Mouse (Mus musculus) lung, postnatal 36 days (tissue): ENCODE measurements around the gene Cpb2.

Experiments used
- DNase-seq: peaks from one replicate; pipeline ENCODE4 v3.0.0; 2022; ENCODE audit warnings: mixed read lengths

Gene Cpb2

DNA sequence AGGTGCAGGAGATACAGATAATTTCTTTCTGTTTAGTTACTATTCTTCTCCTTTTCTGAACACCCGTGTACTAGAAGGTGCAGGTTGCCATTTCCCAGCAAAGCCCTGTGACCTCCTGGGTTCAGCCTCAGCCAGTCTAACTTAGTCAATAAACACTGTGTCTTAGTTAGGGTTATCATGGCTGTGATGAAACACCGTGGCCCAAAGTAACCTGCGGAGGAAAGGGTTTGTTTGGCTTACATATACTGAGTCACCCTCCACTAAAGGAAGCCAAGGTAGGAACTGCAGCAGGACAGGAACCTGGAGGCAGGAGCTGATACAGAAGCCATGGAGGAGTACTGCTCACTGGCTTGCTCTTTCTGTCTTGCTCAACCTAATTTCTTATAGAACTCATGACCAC, 8.3 kb downstream of the Cpb2 start:
- no peak for DNase-seq

DNA sequence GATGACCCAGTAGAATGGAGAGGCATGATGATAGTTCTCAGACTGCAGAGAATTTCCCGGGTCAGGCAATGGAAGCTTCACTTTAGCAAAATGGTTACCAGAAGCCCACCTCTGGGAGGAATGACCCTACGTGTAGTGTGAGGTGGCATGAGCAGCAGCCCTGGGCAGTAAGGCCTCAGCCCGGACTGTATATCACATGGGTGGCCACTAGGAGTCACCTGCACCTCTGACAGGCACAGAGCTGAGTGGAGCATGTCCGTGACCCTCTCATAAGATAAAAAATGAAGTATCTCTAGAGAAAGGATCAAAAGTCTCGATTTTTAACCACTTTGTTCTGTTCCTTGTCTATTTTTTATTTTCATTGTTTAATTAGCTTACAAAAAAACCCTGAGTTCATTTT, 14.4 kb downstream of the Cpb2 start:
- peak; percentile 15 for DNase-seq

DNA sequence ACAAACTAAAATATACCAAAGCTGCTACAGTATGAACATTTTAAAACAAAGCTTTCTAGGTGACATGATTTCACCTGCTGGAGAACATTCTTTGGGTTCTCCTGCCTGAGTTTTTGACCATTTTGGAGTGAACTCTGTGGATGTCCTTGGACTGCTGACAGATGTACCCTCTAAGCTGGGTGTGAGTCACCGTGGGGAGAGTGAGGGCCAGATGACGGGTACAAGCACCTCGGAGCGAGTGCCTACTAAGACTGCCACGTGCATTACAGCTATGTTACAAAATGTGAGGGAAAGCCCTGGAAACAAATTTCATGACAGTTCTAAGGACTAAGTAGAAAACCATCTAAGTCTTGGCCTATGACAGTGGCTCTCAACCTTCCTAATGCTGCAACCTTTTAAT, 27.4 kb downstream of the Cpb2 start:
- DNase-seq = no peak

DNA sequence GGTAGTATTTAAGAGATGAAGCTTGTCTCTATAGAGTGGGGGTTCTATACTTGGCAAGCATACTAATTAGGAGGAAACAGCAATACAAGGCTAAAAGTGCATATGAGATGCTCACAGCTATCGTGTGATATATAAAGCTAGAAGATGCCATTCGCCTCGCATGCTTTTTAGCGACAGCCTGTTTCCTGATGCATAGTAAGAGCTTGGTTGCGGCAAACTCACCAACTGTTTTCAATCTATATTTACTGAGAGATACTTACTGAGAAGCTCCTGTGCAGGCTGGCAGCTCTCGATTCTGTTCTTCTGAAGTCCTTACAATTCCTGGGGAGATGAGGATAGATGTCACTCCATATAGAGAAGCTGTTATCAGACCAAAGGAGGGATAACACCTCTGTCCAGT, 37.6 kb downstream of the Cpb2 start:
- DNase-seq = no peak

DNA sequence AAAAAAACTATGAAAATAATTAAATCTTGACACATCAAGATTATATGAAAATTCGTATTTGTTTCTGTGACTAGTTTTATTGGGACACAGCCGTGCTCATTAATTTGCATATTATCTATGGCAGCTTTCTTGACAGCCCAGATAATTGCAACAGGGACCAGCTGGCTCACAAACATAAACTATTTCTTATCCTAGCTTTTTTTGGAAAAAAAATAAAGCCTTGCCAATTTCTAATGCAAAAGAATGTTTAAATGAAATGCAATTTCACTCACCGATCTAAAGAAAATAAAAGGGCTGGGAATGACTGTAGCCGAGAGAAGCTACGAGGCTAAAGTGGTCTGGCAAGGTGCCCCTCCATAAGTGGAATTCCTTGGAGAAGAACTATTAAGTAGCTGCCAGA, 38.3 kb downstream of the Cpb2 start:
- DNase-seq = no peak

DNA sequence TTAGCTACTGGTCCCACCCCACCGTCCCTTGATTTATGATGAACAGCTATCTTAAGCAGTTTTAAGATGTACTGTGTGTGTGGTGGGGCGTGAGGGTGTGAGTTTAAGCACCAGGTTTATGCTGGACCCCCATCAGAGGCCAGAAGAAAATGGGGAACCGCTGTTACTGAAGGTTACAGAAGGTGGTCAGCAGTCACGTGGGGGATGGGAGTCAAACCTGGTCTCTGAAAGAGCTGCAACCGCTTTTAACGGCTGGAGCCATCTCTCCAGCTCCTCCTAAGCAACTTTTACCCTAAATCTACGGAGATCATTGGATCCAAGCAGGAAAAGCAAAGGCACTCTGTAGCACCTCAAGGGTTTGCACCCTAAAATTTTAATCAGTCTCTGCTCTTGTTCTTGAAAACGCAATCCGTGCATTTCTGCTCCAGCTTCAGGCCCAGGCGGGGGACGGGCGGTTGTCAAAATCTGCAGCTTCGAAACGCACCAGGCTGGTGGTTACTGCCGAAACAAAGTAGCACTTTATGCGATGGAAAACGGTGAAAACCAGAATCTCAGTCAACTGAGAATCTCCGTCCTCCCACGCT, 41.6 kb downstream of the Cpb2 start:
- DNase-seq = no peak

DNA sequence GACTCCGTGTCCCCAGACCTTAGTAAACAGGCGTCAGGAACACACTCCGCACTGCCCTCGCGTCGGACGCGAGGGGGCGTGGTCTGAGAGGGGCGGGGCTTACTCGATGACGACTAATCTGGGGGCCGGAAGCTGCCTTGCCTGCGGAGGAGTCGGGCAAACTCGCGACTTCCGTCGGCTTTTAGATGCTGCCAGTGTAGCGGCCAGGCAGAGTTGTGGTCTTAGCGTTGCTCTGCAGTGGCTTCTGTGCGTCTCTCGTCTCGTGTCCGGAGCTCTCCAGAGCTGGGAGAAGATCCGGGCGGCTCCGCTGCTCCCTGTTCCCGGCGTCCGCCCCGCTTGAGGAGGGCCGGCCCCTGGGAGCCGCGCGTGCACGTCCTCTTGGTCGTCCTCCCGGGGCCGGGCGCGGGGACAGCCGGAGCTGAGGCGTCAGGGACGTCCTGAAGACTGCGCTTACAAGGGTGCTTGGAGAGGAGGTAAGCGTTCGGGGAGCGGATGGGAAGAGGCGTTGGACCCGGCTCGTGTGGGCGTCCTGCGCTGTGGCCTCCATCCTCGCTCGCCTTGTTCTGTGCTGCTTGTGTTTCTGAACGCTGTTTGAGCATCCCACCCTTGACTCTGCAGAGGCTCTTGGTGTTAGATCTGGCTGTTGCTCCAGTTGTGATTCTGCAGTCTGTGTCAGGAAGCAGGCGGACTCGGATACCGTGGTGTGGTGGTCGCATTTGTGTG, 42.3 kb downstream of the Cpb2 start, which contains the start of gene Zc3h13:
TSS of gene Zc3h13 (plus strand) at position 181 of the 723 bp plus-strand sequence.
- DNase-seq = peak; percentile 96

DNA sequence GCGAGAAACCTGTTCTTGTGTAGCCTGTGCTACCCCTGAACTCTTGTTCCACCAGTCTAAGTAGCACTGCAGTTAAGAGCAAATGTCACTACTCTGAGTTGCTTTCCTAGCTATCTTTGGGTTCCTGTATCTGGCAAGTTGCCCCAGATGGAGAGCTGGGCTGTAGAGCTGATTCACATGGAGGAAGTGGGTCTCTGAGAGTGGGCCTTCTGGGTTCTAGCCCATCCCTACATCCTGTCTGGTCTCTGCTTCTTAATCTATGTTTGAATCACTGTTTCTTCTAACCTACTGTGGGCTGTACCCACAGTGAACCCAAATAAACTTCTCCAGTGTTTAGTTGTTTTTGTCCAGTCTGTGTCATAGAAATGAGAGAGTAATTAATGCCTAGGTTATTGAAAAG, 59.0 kb downstream of the Cpb2 start:
- no peak for DNase-seq

DNA sequence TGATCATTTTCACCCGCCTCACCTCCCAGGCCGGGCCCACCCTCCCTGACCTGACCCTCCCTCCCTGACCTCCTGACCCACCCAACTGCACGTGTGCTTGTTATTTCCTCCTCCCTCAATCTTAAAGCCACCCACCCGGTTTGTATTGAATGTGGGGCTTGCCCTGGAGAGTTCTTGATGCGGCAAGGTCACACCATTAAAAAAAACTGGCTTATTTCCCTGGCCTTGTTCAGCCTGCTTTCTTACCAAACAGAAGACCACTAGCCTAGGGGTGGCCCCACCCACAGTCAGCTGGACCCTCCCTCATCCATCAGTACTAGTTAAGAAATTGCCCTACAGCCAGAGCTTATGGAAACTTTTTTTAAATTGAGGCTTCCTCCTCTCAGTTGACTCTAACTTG, 61.7 kb downstream of the Cpb2 start:
- DNase-seq = no peak

DNA sequence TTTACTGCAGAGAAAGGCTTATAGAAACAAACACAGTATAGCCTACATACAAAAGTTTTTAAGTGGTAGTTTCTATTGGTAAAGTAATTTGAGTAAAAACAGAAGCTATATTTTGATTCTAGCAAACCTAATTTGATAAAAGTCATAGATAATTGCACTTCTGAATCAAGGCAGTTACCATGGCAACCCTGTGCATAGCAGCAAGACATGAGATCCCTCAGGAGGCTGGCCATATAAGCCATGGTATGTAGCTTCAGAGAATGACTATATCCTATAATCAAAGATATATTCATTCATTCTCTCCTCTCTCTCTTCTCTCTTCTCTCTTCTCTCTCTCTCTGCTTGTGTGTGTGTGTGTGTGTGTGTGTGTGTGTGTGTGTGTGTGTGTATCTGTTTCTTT, 65.8 kb downstream of the Cpb2 start:
- no peak for DNase-seq

DNA sequence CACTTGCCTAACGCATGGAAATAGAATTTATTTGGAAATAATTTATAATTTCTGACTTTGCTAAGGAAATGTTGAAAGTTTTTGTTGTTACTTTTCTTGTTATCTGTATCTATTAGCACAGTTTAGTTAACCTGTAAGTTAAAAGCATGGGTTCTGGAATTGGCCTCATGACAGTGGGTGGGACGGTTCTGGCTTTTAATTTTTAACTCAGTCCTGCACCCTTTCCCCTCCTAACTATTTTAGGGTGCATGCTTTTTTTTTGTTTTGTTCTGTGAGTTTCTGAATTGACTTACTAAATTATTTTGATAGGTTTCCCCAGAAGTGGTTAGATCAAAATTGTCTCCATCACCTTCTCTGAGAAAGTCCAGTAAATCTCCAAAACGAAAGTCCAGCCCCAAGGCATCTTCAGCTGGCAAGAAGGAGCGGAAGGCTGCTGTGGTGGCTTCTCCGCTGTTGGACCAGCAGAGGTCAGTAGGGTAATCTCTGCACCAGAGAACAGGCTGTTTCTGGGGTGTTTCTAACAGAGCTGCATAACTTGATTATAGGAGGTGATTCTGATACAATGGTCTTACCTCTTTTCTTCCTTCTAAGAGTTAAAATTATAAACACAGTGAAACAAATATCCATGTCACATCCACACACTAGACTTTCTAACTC, 67.4 kb downstream of the Cpb2 start:
- no peak for DNase-seq

DNA sequence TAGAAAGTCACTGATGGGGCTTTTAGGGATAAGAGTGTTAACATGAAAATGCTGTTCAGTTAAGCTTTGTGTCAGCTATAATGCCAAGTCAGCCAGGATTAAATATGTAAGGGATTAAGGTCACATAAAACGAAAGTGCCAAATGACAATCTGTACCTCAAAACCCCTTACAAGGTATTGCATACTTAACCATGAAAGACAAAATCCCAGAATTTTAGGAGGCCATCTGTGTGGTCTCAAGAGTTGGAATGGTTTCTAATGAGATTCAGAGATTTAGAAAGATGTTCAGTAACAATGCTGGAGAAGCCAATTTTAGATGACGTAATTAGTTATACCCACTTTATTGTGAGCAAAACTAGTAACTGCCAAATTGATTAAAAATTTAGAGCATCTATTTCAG, 72.4 kb downstream of the Cpb2 start:
- no peak for DNase-seq

DNA sequence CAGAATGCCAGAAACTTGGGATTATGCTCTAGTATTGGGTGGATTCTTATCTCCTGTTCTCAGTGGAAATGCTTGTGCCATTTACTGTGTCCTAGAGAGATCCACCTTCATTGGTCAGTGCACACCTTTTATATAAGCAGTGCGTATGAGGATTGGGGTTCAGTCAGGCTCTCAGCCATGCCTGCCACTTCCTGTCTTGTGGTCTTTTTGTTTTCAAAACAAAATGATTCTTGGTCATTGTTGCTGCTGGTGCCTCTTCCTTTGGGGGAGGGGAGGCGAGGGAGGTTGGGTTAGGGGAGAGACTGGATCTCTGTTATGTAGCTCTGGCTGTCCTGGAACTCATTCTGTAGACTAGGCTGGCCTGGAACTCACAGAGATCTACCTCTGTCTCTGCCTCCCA, 76.6 kb downstream of the Cpb2 start:
- DNase-seq = peak; percentile 1

DNA sequence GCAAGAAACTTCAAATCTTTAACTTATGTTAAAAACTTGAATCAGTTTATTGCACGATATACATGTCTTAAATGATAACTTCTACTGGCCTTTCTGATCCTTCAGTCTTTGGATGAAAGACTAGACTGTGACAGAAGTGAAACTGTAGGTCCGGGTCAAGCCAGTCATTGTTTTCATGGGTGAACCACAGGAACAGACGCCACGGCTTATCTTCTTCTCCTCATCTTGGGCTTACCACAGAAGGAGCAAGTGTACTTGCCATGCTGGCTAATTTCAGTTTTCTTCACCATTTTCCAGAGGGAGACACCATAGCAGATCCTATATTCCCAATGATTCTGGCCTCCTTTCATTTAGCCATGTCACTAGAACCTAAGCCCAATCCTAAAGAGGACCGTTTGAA, 78.2 kb downstream of the Cpb2 start:
- DNase-seq = no peak

DNA sequence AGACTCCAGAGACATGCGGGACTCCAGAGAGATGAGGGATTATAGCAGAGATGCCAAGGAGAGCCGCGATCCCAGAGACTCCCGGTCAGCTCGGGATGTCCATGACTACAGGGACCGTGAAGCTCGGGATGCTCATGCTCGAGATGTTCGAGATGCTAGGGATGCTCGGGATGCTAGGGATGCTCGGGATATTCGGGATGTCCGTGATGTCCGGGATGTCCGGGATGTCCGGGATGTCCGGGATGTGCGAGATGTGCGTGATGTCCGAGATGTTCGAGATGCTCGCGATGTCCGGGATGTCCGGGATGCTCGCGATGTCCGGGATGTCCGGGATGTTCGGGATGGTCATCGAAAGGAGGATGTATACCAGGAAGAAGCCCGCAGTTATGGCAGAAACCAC, 81.3 kb downstream of the Cpb2 start:
- no peak for DNase-seq

DNA sequence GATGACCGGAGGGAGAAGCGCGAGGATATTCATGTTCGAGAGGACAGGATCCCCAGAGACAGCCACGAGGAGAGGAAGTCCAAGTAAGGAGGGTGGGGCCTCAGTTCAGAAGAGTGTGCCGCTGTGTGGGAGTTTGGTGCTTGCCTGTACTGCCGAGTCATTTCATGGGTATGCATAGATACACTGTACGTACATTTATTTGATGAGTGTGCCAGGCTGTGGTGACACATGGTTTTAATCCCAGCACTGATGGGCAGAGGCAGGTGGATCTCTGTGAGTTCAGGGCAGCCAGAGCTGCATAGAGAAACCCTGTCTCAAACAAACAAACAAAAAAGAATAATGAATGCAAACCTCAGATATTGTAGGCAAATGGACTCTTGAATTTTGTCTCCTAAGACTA, 86.0 kb downstream of the Cpb2 start:
- DNase-seq = no peak

DNA sequence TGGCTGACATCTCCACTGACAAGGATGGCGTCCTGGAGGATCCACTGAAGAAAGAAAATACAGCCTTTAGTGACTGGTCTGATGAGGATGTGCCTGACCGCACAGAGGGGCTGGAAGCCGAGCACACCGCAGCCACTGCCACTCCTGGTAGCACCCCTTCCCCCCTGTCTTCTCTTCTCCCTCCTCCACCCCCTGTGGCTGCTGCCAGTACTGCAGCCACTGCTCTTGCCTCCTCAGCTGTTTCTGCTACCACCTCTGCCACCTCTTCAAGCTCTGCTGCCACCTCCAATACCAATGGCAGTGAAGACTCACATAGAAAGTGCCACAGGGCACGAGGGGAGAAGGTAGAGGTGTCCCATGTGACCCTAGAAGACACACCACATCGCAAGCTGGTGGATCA, 88.5 kb downstream of the Cpb2 start:
- no peak for DNase-seq
